Mouse (Mus musculus) lung, postnatal 0 days (tissue): ENCODE results near the gene Lrp6.

Source experiments
- CTCF ChIP-seq: IDR thresholded peaks from 2 replicates; pipeline ENCODE4 v1.5.1; 2016; ENCODE audit warnings: antibody characterized with exemption, mild to moderate bottlenecking
- EP300 ChIP-seq: IDR thresholded peaks from 2 replicates; pipeline ENCODE4 v1.6.1; 2016; ENCODE audit warnings: antibody characterized with exemption, mild to moderate bottlenecking, control low read depth

- no peak for TF ChIP-seq CTCF
- no peak for TF ChIP-seq EP300
Measured at GRCm38 (mm10) chr6:134439401-134440021, 127.3 kb downstream of the Lrp6 start.
